Comparison of ENCODE assay signal across 9 mouse cellular contexts in the genomic region with DNA sequence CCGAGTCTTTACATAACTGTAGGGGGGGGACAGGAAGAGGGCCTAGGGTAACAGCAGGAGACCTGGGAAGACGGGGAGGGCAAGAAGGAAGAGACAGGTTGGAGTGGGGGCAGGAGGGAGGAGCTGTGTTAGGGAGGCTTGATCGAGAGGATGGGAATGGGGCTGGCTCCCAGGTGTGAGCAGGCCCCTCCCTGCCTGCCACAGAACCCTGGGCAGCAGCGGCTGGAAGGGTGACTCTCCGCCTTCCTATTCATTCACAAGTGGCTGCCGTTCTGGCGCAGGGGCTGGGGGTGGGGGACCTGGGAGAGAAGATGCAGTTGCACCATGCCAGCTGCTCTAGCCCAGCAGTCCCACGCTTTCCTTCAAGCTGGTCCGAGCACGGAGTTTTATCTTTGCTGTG. TPM values are rescaled to one million over a fixed set of nuclear protein-coding genes. Genes with fewer than 3 reads are reported as not detected.
DNase-seq lines count a peak whose midpoint lies in the region; ATAC-seq lines count a peak whose summit lies in the region.
"Had no signal": no experiment of that assay in that cellular context is flagged by ENCODE, and none has a peak within 500 bp of the region (broad histone marks: within the 10 kb centered on the region; RNA-seq: fewer than 3 reads in every experiment).

No protein-coding gene starts in this region.

- H3K27me3 ChIP-seq in hindbrain, embryonic 14.5 days (ENCODE audit: control insufficient read depth, insufficient read depth, low read length), result no peaks in the 10 kb centered on the region
- no peaks in the 10 kb centered on the region; the same call in 1 of the 2 replicates for H3K27me3 ChIP-seq in liver, embryonic 16.5 days (ENCODE audit: control insufficient read depth, insufficient read depth, low read depth, low read length)
- no peaks in the 10 kb centered on the region for H3K27me3 ChIP-seq in stomach, embryonic 14.5 days (ENCODE audit: control insufficient read depth, insufficient read depth, low read length)

- H3K9ac ChIP-seq in hindbrain, embryonic 14.5 days, result 0 out of 2 replicates have a peak overlapping the region, but pooled peaks have one; percentile 20
- H3K9ac ChIP-seq in liver, embryonic 16.5 days (ENCODE audit: low read depth, low read length), result no peak overlapping the region; the same call in 1 of the 2 replicates
- H3K9ac ChIP-seq in stomach, embryonic 14.5 days (replicated peaks; ENCODE audit: low read depth, low read length), result no peak overlapping the region
- H3K9ac ChIP-seq: liver, embryonic 14.5 days had no signal

- peak; percentile 16; the same call in 1 of the 2 replicates for ATAC-seq in hindbrain, embryonic 14.5 days (ENCODE audit: low FRiP score)
- no peak for ATAC-seq in liver, embryonic 16.5 days (ENCODE audit: low read depth)
- peak; percentile 39; the same call in 1 of the 2 replicates for ATAC-seq in stomach, embryonic 14.5 days (ENCODE audit: insufficient number of reproducible peaks, insufficient read depth, low FRiP score, low read depth)
- no peak for ATAC-seq in granulocyte monocyte progenitor cell, adult 5-6 weeks (replicated peaks; ENCODE audit: poor library complexity, severe bottlenecking)

- no peak overlapping the region for H3K27ac ChIP-seq in hindbrain, embryonic 14.5 days
- H3K27ac ChIP-seq in liver, embryonic 16.5 days (ENCODE audit: low read length), result no peak overlapping the region
- H3K27ac ChIP-seq in stomach, embryonic 14.5 days (ENCODE audit: low read length), result peak overlapping the region; percentile 22; the same call in 1 of the 2 replicates
- H3K27ac ChIP-seq: liver, embryonic 14.5 days had no signal

- peak; percentile 70 for DNase-seq in kidney, adult 11 months
- no peak for DNase-seq in kidney, adult 9 months
- peak; percentile 74 for DNase-seq in cerebellum, adult 11-12 months
- peak; percentile 23 for DNase-seq in hindbrain, embryonic 14.5 days (ENCODE audit: low spot score)
- DNase-seq in layer of hippocampus, adult 11-12 months (ENCODE audit: low spot score), result no peak

- peak overlapping the region; percentile 40 for H3K4me2 ChIP-seq in hindbrain, embryonic 14.5 days (replicated peaks)
- peak overlapping the region; percentile 34 for H3K4me2 ChIP-seq in liver, embryonic 16.5 days (ENCODE audit: low read depth, low read length)
- peak overlapping the region; percentile 35 for H3K4me2 ChIP-seq in stomach, embryonic 14.5 days (replicated peaks; ENCODE audit: low read depth, low read length)

- 5% methylated on average over 10 of the region's 10 CpGs for WGBS in hindbrain, embryonic 14.5 days
- 11% methylated on average over 10 of the region's 10 CpGs for WGBS in liver, embryonic 16.5 days (ENCODE audit: insufficient replicate concordance)
- 6% methylated on average over 10 of the region's 10 CpGs for WGBS in stomach, embryonic 14.5 days

- no peak overlapping the region for H3K4me3 ChIP-seq in hindbrain, embryonic 14.5 days (replicated peaks; ENCODE audit: low read length)
- peak overlapping the region; percentile 4; the same call in 1 of the 2 replicates for H3K4me3 ChIP-seq in liver, embryonic 16.5 days (ENCODE audit: low read depth, low read length)
- peak overlapping the region; percentile 14; the same call in 1 of the 2 replicates for H3K4me3 ChIP-seq in stomach, embryonic 14.5 days (ENCODE audit: low read depth, low read length)

- H3K9me3 ChIP-seq in hindbrain, embryonic 14.5 days (ENCODE audit: control insufficient read depth, low read length), result no peaks in the 10 kb centered on the region
- no peaks in the 10 kb centered on the region for H3K9me3 ChIP-seq in liver, embryonic 16.5 days (replicated peaks; ENCODE audit: control insufficient read depth, low read length)
- H3K9me3 ChIP-seq in stomach, embryonic 14.5 days (ENCODE audit: control insufficient read depth, low read depth, low read length), result no peaks in the 10 kb centered on the region

- no peaks in the 10 kb centered on the region for H3K36me3 ChIP-seq in hindbrain, embryonic 14.5 days (replicated peaks; ENCODE audit: control insufficient read depth, insufficient read depth)
- no peaks in the 10 kb centered on the region for H3K36me3 ChIP-seq in liver, embryonic 16.5 days (ENCODE audit: control insufficient read depth, insufficient read depth)
- no peaks in the 10 kb centered on the region for H3K36me3 ChIP-seq in stomach, embryonic 14.5 days (ENCODE audit: control insufficient read depth, insufficient read depth, low read length)

- H3K4me1 ChIP-seq in hindbrain, embryonic 14.5 days (replicated peaks; ENCODE audit: control insufficient read depth, insufficient read depth, low read length), result peaks cover 13% of the 10 kb centered on the region; the same call in 1 of the 2 replicates
- no peaks in the 10 kb centered on the region; the same call in none of the 2 replicates for H3K4me1 ChIP-seq in liver, embryonic 16.5 days (ENCODE audit: control insufficient read depth, low read depth, low read length)
- H3K4me1 ChIP-seq in stomach, embryonic 14.5 days (ENCODE audit: control insufficient read depth, insufficient read depth, low read length), result peaks cover 7% of the 10 kb centered on the region; the same call in 1 of the 2 replicates

RNA-seq across cellular contexts. Expression of a gene that starts 0.5 kb away (rescaled TPM):
- polyA plus RNA-seq in hindbrain, embryonic 14.5 days (2014; fragmentation: Nextera tagmentation; extraction: Ambion mirVana), result 0.36 and 0.57 TPM in 2 replicates
- 2.2 and 2.3 TPM in 2 replicates for polyA plus RNA-seq in liver, embryonic 16.5 days (2015; fragmentation: Nextera tagmentation; extraction: Ambion mirVana)
- 4.2 and 5.3 TPM in 2 replicates for polyA plus RNA-seq in stomach, embryonic 14.5 days (2014; fragmentation: Nextera tagmentation; extraction: Ambion mirVana)
- total RNA-seq in granulocyte monocyte progenitor cell, adult 5-6 weeks (2014; fragmentation: Nextera tagmentation), result not detected in 2 replicates
- 0.13 TPM in 1 of 2 replicates, not detected in the other for total RNA-seq in granulocyte monocyte progenitor cell, adult 5-6 weeks (2017)

RNA-seq across cellular contexts. Expression of a gene that starts 10.9 kb away (rescaled TPM):
- polyA plus RNA-seq in hindbrain, embryonic 14.5 days (2014; fragmentation: Nextera tagmentation; extraction: Ambion mirVana), result 2.6 and 4.1 TPM in 2 replicates
- not detected in 2 replicates for polyA plus RNA-seq in liver, embryonic 16.5 days (2015; fragmentation: Nextera tagmentation; extraction: Ambion mirVana)
- polyA plus RNA-seq in stomach, embryonic 14.5 days (2014; fragmentation: Nextera tagmentation; extraction: Ambion mirVana), result 2.1 and 2.2 TPM in 2 replicates
- total RNA-seq in granulocyte monocyte progenitor cell, adult 5-6 weeks (2014; fragmentation: Nextera tagmentation), result not detected in 2 replicates
- total RNA-seq in granulocyte monocyte progenitor cell, adult 5-6 weeks (2017), result not detected in 2 replicates

RNA-seq across cellular contexts. Expression of a gene that starts 25.2 kb away (rescaled TPM):
- polyA plus RNA-seq in hindbrain, embryonic 14.5 days (2014; fragmentation: Nextera tagmentation; extraction: Ambion mirVana), result 0.94 and 1.1 TPM in 2 replicates
- 0.06 TPM in 2 replicates for polyA plus RNA-seq in liver, embryonic 16.5 days (2015; fragmentation: Nextera tagmentation; extraction: Ambion mirVana)
- 0.20 and 0.51 TPM in 2 replicates for polyA plus RNA-seq in stomach, embryonic 14.5 days (2014; fragmentation: Nextera tagmentation; extraction: Ambion mirVana)
- not detected in 2 replicates for total RNA-seq in granulocyte monocyte progenitor cell, adult 5-6 weeks (2014; fragmentation: Nextera tagmentation)
- total RNA-seq in granulocyte monocyte progenitor cell, adult 5-6 weeks (2017), result not detected in 2 replicates

RNA-seq across cellular contexts. Expression of a gene that starts 31.2 kb away (rescaled TPM):
- not detected in 2 replicates for polyA plus RNA-seq in hindbrain, embryonic 14.5 days (2014; fragmentation: Nextera tagmentation; extraction: Ambion mirVana)
- polyA plus RNA-seq in liver, embryonic 16.5 days (2015; fragmentation: Nextera tagmentation; extraction: Ambion mirVana), result not detected in 2 replicates
- polyA plus RNA-seq in stomach, embryonic 14.5 days (2014; fragmentation: Nextera tagmentation; extraction: Ambion mirVana), result 1.4 and 1.6 TPM in 2 replicates
- not detected in 2 replicates for total RNA-seq in granulocyte monocyte progenitor cell, adult 5-6 weeks (2014; fragmentation: Nextera tagmentation)
- not detected in 2 replicates for total RNA-seq in granulocyte monocyte progenitor cell, adult 5-6 weeks (2017)
- polyA plus RNA-seq: liver, embryonic 14.5 days had no signal

RNA-seq across cellular contexts. Expression of a gene that starts 40.0 kb away (rescaled TPM):
- polyA plus RNA-seq in hindbrain, embryonic 14.5 days (2014; fragmentation: Nextera tagmentation; extraction: Ambion mirVana), result 45.8 and 53.5 TPM in 2 replicates
- polyA plus RNA-seq in liver, embryonic 16.5 days (2015; fragmentation: Nextera tagmentation; extraction: Ambion mirVana), result 8.1 and 9.6 TPM in 2 replicates
- 10.6 and 12.6 TPM in 2 replicates for polyA plus RNA-seq in stomach, embryonic 14.5 days (2014; fragmentation: Nextera tagmentation; extraction: Ambion mirVana)
- 4.5 TPM in 2 replicates for total RNA-seq in granulocyte monocyte progenitor cell, adult 5-6 weeks (2014; fragmentation: Nextera tagmentation)
- 5.7 and 6.1 TPM in 2 replicates for total RNA-seq in granulocyte monocyte progenitor cell, adult 5-6 weeks (2017)

Comparison
In these comparisons a context has a peak if more than half of its experiments do, and no peak if none do; other contexts are left out.
1. DNase-seq: peak in kidney, adult 11 months (single experiment), cerebellum, adult 11-12 months (single experiment) and hindbrain, embryonic 14.5 days (single experiment); none in kidney, adult 9 months (single experiment) and layer of hippocampus, adult 11-12 months (single experiment).
2. ATAC-seq: peak in hindbrain, embryonic 14.5 days (single experiment) and stomach, embryonic 14.5 days (single experiment); none in liver, embryonic 16.5 days (single experiment) and granulocyte monocyte progenitor cell, adult 5-6 weeks (single experiment).
3. Peak in every context shown above with its lines, with median percentiles within 50 percentile points of each other: H3K4me2 ChIP-seq.